Mouse (Mus musculus) midbrain, embryonic 10.5 days (tissue): ENCODE measurements around the gene Fto. TPM values are rescaled to one million over a fixed set of nuclear protein-coding genes. Genes with fewer than 3 reads are reported as not detected.

Experiments used
- DNase-seq: peaks from one replicate; pipeline ENCODE4 v3.0.0-alpha.2; 2017; ENCODE audit warnings: low spot score
- H3K27ac ChIP-seq: fragments of 300-500 bp; sonication (generic); replicated peaks from 2 replicates; pipeline ENCODE4 v1.5.1; 2016; ENCODE audit warnings: mild to moderate bottlenecking
- H3K27me3 ChIP-seq: fragments of 300-500 bp; sonication (generic); 2 replicates; pipeline ENCODE4 v1.6.1; 2016; ENCODE audit warnings: low read depth, mild to moderate bottlenecking; ENCODE audit not compliant: poor library complexity, severe bottlenecking
- H3K36me3 ChIP-seq: fragments of 300-500 bp; sonication (generic); 2 replicates; pipeline ENCODE4 v1.6.1; 2016; ENCODE audit warnings: mild to moderate bottlenecking, moderate library complexity
- H3K4me1 ChIP-seq: fragments of 300-500 bp; sonication (generic); 2 replicates; pipeline ENCODE4 v1.6.1; 2016
- H3K4me3 ChIP-seq: fragments of 300-500 bp; sonication (generic); 2 replicates; pipeline ENCODE4 v1.5.1; 2016; ENCODE audit warnings: mild to moderate bottlenecking, moderate library complexity
- H3K9me3 ChIP-seq: fragments of 300-500 bp; sonication (generic); replicated peaks from 2 replicates; pipeline ENCODE4 v1.6.1; 2016; ENCODE audit warnings: mild to moderate bottlenecking
- WGBS: fragments of 180-500 bp; shearing (Covaris S2); methylation state at CpG from one replicate; pipeline ENCODE4 v1.1.7; 2016; 5-methylcytosine and 5-hydroxymethylcytosine counted together
- polyA plus RNA-seq: library from polyadenylated mRNA; unstranded; fragments of >200 nt; fragmentation: Nextera tagmentation; extraction: Ambion mirVana; gene quantifications from 2 replicates; pipeline ENCODE4 v1.2.1, GENCODE M21; 2016

The Fto gene
- polyA plus RNA-seq, 1 experiment from 2014 or later = 91.3 TPM

- Histone ChIP-seq H3K9me3 (no peaks in the 10 kb centered on the region), H3K27ac (no peak overlapping the region), H3K4me3 (no peak overlapping the region), H3K4me1 (peaks cover 74% of the 10 kb centered on the region), H3K27me3 (peaks cover 27% of the 10 kb centered on the region; the same call in 1 of the 2 replicates), H3K36me3 (no peaks in the 10 kb centered on the region)
- 70% methylated on average over 12 of the region's 12 CpGs for WGBS
- no peak for DNase-seq
Measured at GRCm38 (mm10) chr8:91370899-91371298, 57.6 kb downstream of the Fto start.

- peaks cover 27% of the 10 kb centered on the region; the same call in 1 of the 2 replicates for H3K27me3 ChIP-seq
- DNase-seq = no peak
- H3K9me3 ChIP-seq = no peaks in the 10 kb centered on the region
- H3K36me3 ChIP-seq = no peaks in the 10 kb centered on the region
- H3K4me3 ChIP-seq = no peak overlapping the region
- WGBS = 68% methylated on average over 4 of the region's 4 CpGs
- no peak overlapping the region for H3K27ac ChIP-seq
- peaks cover 74% of the 10 kb centered on the region for H3K4me1 ChIP-seq
Measured at GRCm38 (mm10) chr8:91371995-91372394, 58.7 kb downstream of the Fto start.

- H3K27ac ChIP-seq = peak overlapping the region; percentile 24; the same call in 1 of the 2 replicates
- DNase-seq = no peak
- H3K27me3 ChIP-seq = peaks cover 26% of the 10 kb centered on the region; the same call in 1 of the 2 replicates
- WGBS = 70% methylated on average over 9 of the region's 9 CpGs
- H3K9me3 ChIP-seq = no peaks in the 10 kb centered on the region
- no peaks in the 10 kb centered on the region for H3K36me3 ChIP-seq
- H3K4me1 ChIP-seq = peaks cover 78% of the 10 kb centered on the region
- H3K4me3 ChIP-seq = no peak overlapping the region
Measured at GRCm38 (mm10) chr8:91372780-91373577, 59.7 kb downstream of the Fto start.

GRCm38 (mm10) chr8:91375054-91375938 lies 62.0 kb downstream of the Fto start:
- no peak overlapping the region for H3K4me3 ChIP-seq
- no peak for DNase-seq
- peaks cover 36% of the 10 kb centered on the region; the same call in 1 of the 2 replicates for H3K27me3 ChIP-seq
- H3K9me3 ChIP-seq = no peaks in the 10 kb centered on the region
- H3K36me3 ChIP-seq = no peaks in the 10 kb centered on the region
- H3K4me1 ChIP-seq = peaks cover 94% of the 10 kb centered on the region
- WGBS = 42% methylated on average over 20 of the region's 20 CpGs
- peak overlapping the region; percentile 73 for H3K27ac ChIP-seq

DNA sequence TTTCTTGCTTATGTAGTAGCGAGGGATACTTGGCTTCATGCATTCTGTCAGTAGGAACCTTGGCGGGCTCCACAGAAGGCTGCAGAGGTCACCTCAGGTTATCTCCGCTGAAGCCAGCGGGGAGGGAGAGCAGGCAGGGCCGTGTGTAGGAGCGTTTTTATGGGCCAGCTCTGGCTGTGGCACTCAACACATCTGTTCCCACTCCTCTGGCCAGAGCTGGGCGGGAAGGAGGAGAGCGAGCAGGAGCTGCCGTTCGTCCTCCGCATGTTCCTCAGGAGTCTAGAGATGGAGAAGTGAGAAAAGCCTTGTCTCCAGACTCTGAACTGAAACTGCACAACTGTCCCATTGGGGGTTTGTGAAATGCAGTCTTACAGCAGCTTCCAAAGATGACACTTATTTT lies 63.5 kb downstream of the Fto start:
- H3K36me3 ChIP-seq = no peaks in the 10 kb centered on the region
- H3K27ac ChIP-seq = peak overlapping the region; percentile 19; the same call in 1 of the 2 replicates
- peaks cover 38% of the 10 kb centered on the region; the same call in 1 of the 2 replicates for H3K27me3 ChIP-seq
- H3K4me3 ChIP-seq = no peak overlapping the region
- H3K9me3 ChIP-seq = no peaks in the 10 kb centered on the region
- no peak for DNase-seq
- peaks cover 97% of the 10 kb centered on the region for H3K4me1 ChIP-seq
- 44% methylated on average over 11 of the region's 11 CpGs for WGBS

DNA sequence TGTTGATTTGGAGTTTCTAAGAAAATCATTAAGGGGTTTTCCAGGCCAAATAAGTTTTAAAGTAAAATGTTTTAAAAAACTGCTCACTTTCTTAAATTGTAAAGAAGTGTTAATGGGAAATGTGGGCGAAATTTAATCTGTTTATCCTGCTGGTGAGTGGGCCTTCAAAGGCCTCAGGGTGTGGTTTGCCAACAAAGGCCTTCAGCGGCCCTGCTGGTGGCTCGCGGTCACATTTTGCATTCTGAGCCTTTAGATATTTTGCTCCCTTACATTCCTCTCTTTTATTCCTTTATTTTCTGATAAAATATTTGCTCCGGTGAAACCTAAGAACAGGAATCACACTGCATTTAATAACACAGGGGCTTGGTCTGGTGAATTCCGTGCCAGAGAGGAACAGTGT lies 64.0 kb downstream of the Fto start:
- DNase-seq = no peak
- no peak overlapping the region for H3K4me3 ChIP-seq
- H3K27ac ChIP-seq = peak overlapping the region; percentile 52; the same call in 1 of the 2 replicates
- H3K36me3 ChIP-seq = no peaks in the 10 kb centered on the region
- no peaks in the 10 kb centered on the region for H3K9me3 ChIP-seq
- H3K27me3 ChIP-seq = peaks cover 34% of the 10 kb centered on the region; the same call in 1 of the 2 replicates
- peaks cover 97% of the 10 kb centered on the region for H3K4me1 ChIP-seq
- 35% methylated on average over 6 of the region's 6 CpGs for WGBS

DNA sequence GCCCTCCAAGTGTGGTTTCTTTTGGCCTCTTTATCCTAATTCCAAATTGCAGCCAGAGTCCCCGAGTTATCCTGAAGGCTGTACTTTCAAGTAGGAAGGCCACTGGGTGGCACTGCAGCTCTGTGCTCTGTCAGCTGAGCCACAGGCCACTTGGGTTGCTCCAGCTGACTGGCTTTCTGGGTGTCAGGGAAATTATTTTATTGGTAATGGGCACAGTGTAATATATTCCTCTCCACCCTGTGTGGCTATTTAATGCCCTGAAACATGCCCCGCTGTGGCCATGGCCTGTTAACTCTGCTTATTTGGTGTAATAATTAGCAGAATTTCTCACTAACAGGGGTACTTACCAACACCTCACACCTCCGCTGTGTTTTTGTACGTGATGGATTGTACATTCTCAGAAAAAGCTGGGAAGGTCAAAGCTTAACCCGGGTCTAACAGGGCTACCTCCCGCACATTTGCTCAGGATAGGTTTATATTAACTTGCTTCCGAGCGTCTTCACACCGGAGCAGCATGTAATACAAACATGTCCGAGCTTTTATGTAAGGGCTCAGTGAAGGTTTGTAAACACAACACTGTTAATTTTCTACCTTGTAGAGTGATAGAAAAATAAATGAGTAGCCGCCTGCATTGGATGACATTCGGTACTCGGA lies 65.6 kb downstream of the Fto start:
- no peak overlapping the region for H3K4me3 ChIP-seq
- DNase-seq = peak; percentile 72
- WGBS = 79% methylated on average over 13 of the region's 13 CpGs
- H3K27me3 ChIP-seq = peaks cover 27% of the 10 kb centered on the region; the same call in 1 of the 2 replicates
- no peak overlapping the region for H3K27ac ChIP-seq
- H3K36me3 ChIP-seq = no peaks in the 10 kb centered on the region
- no peaks in the 10 kb centered on the region for H3K9me3 ChIP-seq
- H3K4me1 ChIP-seq = peaks cover 97% of the 10 kb centered on the region

GRCm38 (mm10) chr8:91380796-91381542 lies 67.6 kb downstream of the Fto start:
- Histone ChIP-seq H3K4me1 (peaks cover 89% of the 10 kb centered on the region), H3K9me3 (no peaks in the 10 kb centered on the region), H3K27ac (peak overlapping the region; percentile 55; the same call in 1 of the 2 replicates), H3K36me3 (no peaks in the 10 kb centered on the region), H3K4me3 (no peak overlapping the region), H3K27me3 (peaks cover 35% of the 10 kb centered on the region)
- 23% methylated on average over 10 of the region's 10 CpGs for WGBS
- no peak for DNase-seq

- no peaks in the 10 kb centered on the region for H3K9me3 ChIP-seq
- no peak for DNase-seq
- WGBS = 16% methylated on average over 7 of the region's 7 CpGs
- peaks cover 35% of the 10 kb centered on the region for H3K27me3 ChIP-seq
- peak overlapping the region; percentile 55; the same call in 1 of the 2 replicates for H3K27ac ChIP-seq
- H3K4me3 ChIP-seq = peak overlapping the region; percentile 7; the same call in 1 of the 2 replicates
- no peaks in the 10 kb centered on the region for H3K36me3 ChIP-seq
- peaks cover 82% of the 10 kb centered on the region for H3K4me1 ChIP-seq
Measured at GRCm38 (mm10) chr8:91381543-91382106, 68.3 kb downstream of the Fto start.

GRCm38 (mm10) chr8:91383210-91383609 lies 69.9 kb downstream of the Fto start:
- Histone ChIP-seq H3K9me3 (no peaks in the 10 kb centered on the region), H3K36me3 (no peaks in the 10 kb centered on the region), H3K27ac (no peak overlapping the region), H3K4me1 (peaks cover 72% of the 10 kb centered on the region), H3K4me3 (no peak overlapping the region), H3K27me3 (peaks cover 25% of the 10 kb centered on the region)
- DNase-seq = no peak
- WGBS = 84% methylated on average over 3 of the region's 3 CpGs

DNA sequence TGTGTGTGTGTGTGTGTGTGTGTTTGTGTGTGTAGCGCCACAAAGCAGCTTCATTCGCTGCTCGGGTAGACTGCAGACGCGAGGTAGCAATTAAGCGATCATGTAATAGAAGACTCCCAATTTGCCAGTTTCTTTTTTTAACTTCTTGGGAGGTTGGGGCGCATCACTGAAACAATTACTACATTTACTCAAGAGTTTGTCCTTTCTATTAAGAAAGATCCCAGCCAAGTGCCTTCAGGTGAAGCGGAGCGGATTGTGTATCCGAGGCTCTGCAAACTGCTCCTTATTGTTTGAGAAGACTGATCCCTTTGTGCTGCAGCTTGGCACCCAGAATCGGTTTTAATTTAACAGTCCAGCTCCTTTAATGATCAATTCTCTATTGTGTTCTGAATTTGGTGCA lies 70.5 kb downstream of the Fto start:
- DNase-seq = no peak
- H3K27ac ChIP-seq = peak overlapping the region; percentile 59; the same call in 1 of the 2 replicates

More for the DNA sequence above, 70.5 kb downstream of the Fto start:
- WGBS = 31% methylated on average over 11 of the region's 11 CpGs
- H3K4me1 ChIP-seq = peaks cover 71% of the 10 kb centered on the region
- no peaks in the 10 kb centered on the region for H3K36me3 ChIP-seq
- H3K4me3 ChIP-seq = no peak overlapping the region
- H3K9me3 ChIP-seq = no peaks in the 10 kb centered on the region
- peaks cover 24% of the 10 kb centered on the region for H3K27me3 ChIP-seq
